Mouse (Mus musculus) hindbrain, embryonic 14.5 days (tissue): ENCODE data around the gene Tmtc2. TPM values are rescaled to one million over a fixed set of nuclear protein-coding genes. Genes with fewer than 3 reads are reported as not detected.

Experiments used
- ATAC-seq: fragments of 200-750 bp; cut with Nextera tagmentation; 2 replicates; pipeline ENCODE4 v1.8.0; 2017; ENCODE audit warnings: moderate number of reproducible peaks, mild to moderate bottlenecking, moderate TSS enrichment, moderate library complexity; ENCODE audit not compliant: low FRiP score
- DNase-seq: peaks from one replicate; pipeline ENCODE4 v3.0.0-alpha.2; 2015; ENCODE audit warnings: low spot score
- H3K27ac ChIP-seq: fragments of 300-500 bp; sonication (generic); 2 replicates; pipeline ENCODE4 v1.5.1; 2014; ENCODE audit warnings: mild to moderate bottlenecking, moderate library complexity
- H3K27me3 ChIP-seq: fragments of 300-500 bp; sonication (generic); 2 replicates; pipeline ENCODE4 v1.6.1; 2014; ENCODE audit warnings: mild to moderate bottlenecking, low read length, mixed read lengths; ENCODE audit not compliant: control insufficient read depth, insufficient read depth
- H3K36me3 ChIP-seq: fragments of 300-500 bp; sonication (generic); replicated peaks from 2 replicates; pipeline ENCODE4 v1.6.1; 2014; ENCODE audit not compliant: control insufficient read depth, insufficient read depth
- H3K4me1 ChIP-seq: fragments of 300-500 bp; sonication (generic); replicated peaks from 2 replicates; pipeline ENCODE4 v1.6.1; 2014; ENCODE audit warnings: antibody characterized with exemption, low read length, mixed read lengths; ENCODE audit not compliant: control insufficient read depth, insufficient read depth
- H3K4me2 ChIP-seq: fragments of 300-500 bp; sonication (generic); replicated peaks from 2 replicates; pipeline ENCODE4 v1.6.1; 2014; ENCODE audit warnings: mild to moderate bottlenecking, moderate library complexity
- H3K4me3 ChIP-seq: fragments of 300-500 bp; sonication (generic); replicated peaks from 2 replicates; pipeline ENCODE4 v1.5.1; 2014; ENCODE audit warnings: mild to moderate bottlenecking, low read length
- H3K9ac ChIP-seq: fragments of 300-500 bp; sonication (generic); 2 replicates; pipeline ENCODE4 v1.6.1; 2014
- H3K9me3 ChIP-seq: fragments of 300-500 bp; sonication (generic); 2 replicates; pipeline ENCODE4 v1.6.1; 2016; ENCODE audit warnings: low read length; ENCODE audit not compliant: control insufficient read depth
- WGBS: fragments of 180-500 bp; shearing (Covaris S2); extraction: QIAGEN DNeasy Blood & Tissue Kit; methylation state at CpG from one replicate; pipeline ENCODE4 v1.1.7; 2014; 5-methylcytosine and 5-hydroxymethylcytosine counted together
- polyA plus RNA-seq: library from polyadenylated mRNA; unstranded; fragments of >200 nt; fragmentation: Nextera tagmentation; extraction: Ambion mirVana; gene quantifications from 2 replicates; pipeline ENCODE4 v1.2.1, GENCODE M21; 2014

Tmtc2 gene
- polyA plus RNA-seq, 1 experiment from 2014 or later: 7.3 TPM

GRCm38 (mm10) chr10:105532747-105533146 lies 41.5 kb downstream of the Tmtc2 start:
- no peak overlapping the region for H3K9ac ChIP-seq
- no peak overlapping the region for H3K4me3 ChIP-seq
- H3K27me3 ChIP-seq: no peaks in the 10 kb centered on the region
- H3K27ac ChIP-seq: no peak overlapping the region
- DNase-seq: no peak
- 77% methylated on average over 7 of the region's 7 CpGs for WGBS
- H3K4me2 ChIP-seq: no peak overlapping the region
- peaks cover 5% of the 10 kb centered on the region; the same call in 1 of the 2 replicates for H3K4me1 ChIP-seq
- H3K36me3 ChIP-seq: no peaks in the 10 kb centered on the region
- ATAC-seq: no peak
- no peaks in the 10 kb centered on the region for H3K9me3 ChIP-seq

- Histone ChIP-seq H3K4me2 (no peak overlapping the region), H3K36me3 (no peaks in the 10 kb centered on the region), H3K4me3 (no peak overlapping the region), H3K27me3 (no peaks in the 10 kb centered on the region), H3K4me1 (peaks cover 5% of the 10 kb centered on the region; the same call in 1 of the 2 replicates), H3K9ac (no peak overlapping the region), H3K9me3 (no peaks in the 10 kb centered on the region), H3K27ac (no peak overlapping the region)
- ATAC-seq (no peak), DNase-seq (no peak)
- WGBS: 83% methylated on average over 5 of the region's 5 CpGs
Measured at GRCm38 (mm10) chr10:105532019-105532525, 42.2 kb downstream of the Tmtc2 start.

- Histone ChIP-seq H3K4me2 (no peak overlapping the region), H3K4me1 (peaks cover 5% of the 10 kb centered on the region; the same call in 1 of the 2 replicates), H3K36me3 (no peaks in the 10 kb centered on the region), H3K27me3 (no peaks in the 10 kb centered on the region), H3K9ac (no peak overlapping the region), H3K27ac (no peak overlapping the region), H3K4me3 (no peak overlapping the region), H3K9me3 (no peaks in the 10 kb centered on the region)
- no peak for DNase-seq
- WGBS: 69% methylated on average over 9 of the region's 9 CpGs
- ATAC-seq: no peak
Measured at GRCm38 (mm10) chr10:105531080-105531894, 43.0 kb downstream of the Tmtc2 start.

- H3K4me2 ChIP-seq: no peak overlapping the region
- whole genome bisulfite sequencing: 54% methylated on average over 8 of the region's 8 CpGs
- no peak for DNase-seq
- no peaks in the 10 kb centered on the region for H3K9me3 ChIP-seq
- no peak overlapping the region for H3K9ac ChIP-seq
- peak overlapping the region; percentile 36; the same call in 1 of the 2 replicates for H3K27ac ChIP-seq
- peak; percentile 21; the same call in 1 of the 2 replicates for ATAC-seq
- no peaks in the 10 kb centered on the region for H3K27me3 ChIP-seq
- H3K4me3 ChIP-seq: no peak overlapping the region
- H3K4me1 ChIP-seq: peaks cover 12% of the 10 kb centered on the region
- H3K36me3 ChIP-seq: no peaks in the 10 kb centered on the region
Measured at GRCm38 (mm10) chr10:105523405-105524088, 50.7 kb downstream of the Tmtc2 start.

GRCm38 (mm10) chr10:105522431-105522830 lies 51.8 kb downstream of the Tmtc2 start:
- Histone ChIP-seq H3K27ac (no peak overlapping the region), H3K4me3 (no peak overlapping the region), H3K27me3 (no peaks in the 10 kb centered on the region), H3K9ac (no peak overlapping the region), H3K4me2 (no peak overlapping the region), H3K9me3 (no peaks in the 10 kb centered on the region), H3K4me1 (peaks cover 17% of the 10 kb centered on the region), H3K36me3 (no peaks in the 10 kb centered on the region)
- ATAC-seq: no peak
- WGBS: 80% methylated on average over 7 of the region's 7 CpGs
- DNase-seq: no peak

GRCm38 (mm10) chr10:105519154-105519806 lies 55.0 kb downstream of the Tmtc2 start:
- no peak overlapping the region for H3K4me3 ChIP-seq
- H3K36me3 ChIP-seq: no peaks in the 10 kb centered on the region
- no peak overlapping the region for H3K4me2 ChIP-seq
- peaks cover 17% of the 10 kb centered on the region for H3K4me1 ChIP-seq
- DNase-seq (no peak), ATAC-seq (0 out of 2 replicates have a peak, but pooled peaks have one; percentile 46)
- whole genome bisulfite sequencing: 78% methylated on average over 6 of the region's 6 CpGs
- H3K9me3 ChIP-seq: no peaks in the 10 kb centered on the region
- H3K27me3 ChIP-seq: no peaks in the 10 kb centered on the region
- no peak overlapping the region for H3K9ac ChIP-seq
- H3K27ac ChIP-seq: peak overlapping the region; percentile 47; the same call in 1 of the 2 replicates

GRCm38 (mm10) chr10:105518144-105518543 lies 56.1 kb downstream of the Tmtc2 start:
- ATAC-seq (no peak), DNase-seq (no peak)
- Histone ChIP-seq H3K36me3 (no peaks in the 10 kb centered on the region), H3K9ac (no peak overlapping the region), H3K9me3 (no peaks in the 10 kb centered on the region), H3K27me3 (no peaks in the 10 kb centered on the region), H3K27ac (no peak overlapping the region), H3K4me3 (no peak overlapping the region), H3K4me2 (no peak overlapping the region), H3K4me1 (peaks cover 14% of the 10 kb centered on the region)
- 81% methylated on average over 9 of the region's 9 CpGs for WGBS

- Histone ChIP-seq H3K4me2 (no peak overlapping the region), H3K9ac (no peak overlapping the region), H3K9me3 (no peaks in the 10 kb centered on the region), H3K27ac (no peak overlapping the region), H3K4me1 (peaks cover 24% of the 10 kb centered on the region; the same call in 1 of the 2 replicates), H3K4me3 (no peak overlapping the region), H3K27me3 (no peaks in the 10 kb centered on the region), H3K36me3 (no peaks in the 10 kb centered on the region)
- WGBS: 69% methylated on average over 7 of the region's 7 CpGs
- ATAC-seq: no peak
- no peak for DNase-seq
Measured at GRCm38 (mm10) chr10:105513777-105514322, 60.4 kb downstream of the Tmtc2 start.
